ENCODE assay signal across 7 mouse cellular contexts in the genomic region with DNA sequence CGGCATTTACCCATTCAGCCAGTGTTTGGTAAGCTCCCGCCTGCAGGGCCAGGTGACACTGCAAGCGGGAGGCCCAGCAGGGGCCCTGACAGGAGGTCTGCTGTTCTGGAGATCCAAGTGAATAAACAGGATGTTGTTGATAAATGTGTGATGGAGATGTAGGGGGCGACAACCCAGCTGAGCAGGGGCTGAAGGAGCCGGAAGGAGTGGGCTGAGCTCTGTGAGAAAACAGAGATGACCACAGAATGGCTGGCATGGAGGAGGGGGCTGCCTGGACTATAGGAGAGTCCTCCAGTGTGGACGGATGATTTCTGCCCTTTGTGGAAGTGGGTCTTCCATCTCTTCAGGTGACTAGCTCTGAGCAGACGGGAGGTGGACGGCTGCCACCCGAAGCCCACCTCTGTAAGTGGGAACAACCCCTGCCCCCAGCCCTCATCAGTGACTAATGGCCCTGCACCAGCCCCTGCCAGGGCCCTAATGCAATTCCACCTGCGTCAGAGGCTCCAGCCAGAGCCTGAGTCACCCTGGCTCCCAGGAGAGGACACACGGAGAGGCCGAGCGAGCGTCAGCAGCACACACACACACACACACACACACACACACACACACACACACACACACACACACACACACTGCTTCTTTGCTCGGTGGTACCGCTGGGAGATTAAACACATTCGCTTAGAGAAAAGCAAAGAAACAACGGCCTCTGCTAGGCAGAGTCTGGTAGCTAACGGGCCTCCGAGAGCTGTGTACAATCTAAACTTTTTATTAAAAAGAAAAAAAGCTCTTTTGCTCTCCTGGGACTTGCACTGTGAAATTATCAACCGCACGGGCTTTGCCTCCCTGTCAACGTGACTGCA. TPM values are rescaled to one million over a fixed set of nuclear protein-coding genes. Genes with fewer than 3 reads are reported as not detected.
DNase-seq lines count a peak whose midpoint lies in the region; ATAC-seq and TF ChIP-seq lines count a peak whose summit lies in the region.

No protein-coding gene starts in this region.

- 19% methylated on average over 20 of the region's 23 CpGs for WGBS in intestine, postnatal 0 days
- 45% methylated on average over 23 of the region's 23 CpGs for WGBS in liver, postnatal 0 days (ENCODE audit: insufficient replicate concordance)

- H3K4me3 ChIP-seq in intestine, postnatal 0 days (ENCODE audit: low read depth, low read length): no peak overlapping the region
- H3K4me3 ChIP-seq in liver, postnatal 0 days (ENCODE audit: low read depth, low read length): no peak overlapping the region

- peak overlapping the region; percentile 24; the same call in 1 of the 2 replicates for H3K4me2 ChIP-seq in intestine, postnatal 0 days (replicated peaks; ENCODE audit: low read depth)
- no peak overlapping the region for H3K4me2 ChIP-seq in liver, postnatal 0 days (ENCODE audit: low read depth, low read length)

- H3K27me3 ChIP-seq in intestine, postnatal 0 days (replicated peaks; ENCODE audit: control insufficient read depth, insufficient read depth, low read length): no peaks in the 10 kb centered on the region
- no peaks in the 10 kb centered on the region for H3K27me3 ChIP-seq in liver, postnatal 0 days (ENCODE audit: insufficient read depth, low read length)

- TF ChIP-seq CTCF in intestine, postnatal 0 days (IDR thresholded peaks at IDR 0.05; ENCODE audit: low read depth): peak; percentile 34
- no peak for TF ChIP-seq CTCF in liver, postnatal 0 days (IDR thresholded peaks at IDR 0.05; ENCODE audit: low read depth)

- H3K9ac ChIP-seq in intestine, postnatal 0 days (ENCODE audit: low read depth, low read length): no peak overlapping the region
- peak overlapping the region; percentile 26; the same call in 1 of the 2 replicates for H3K9ac ChIP-seq in liver, postnatal 0 days (replicated peaks)

- ATAC-seq in intestine, postnatal 0 days: peak; percentile 79
- peak; percentile 87 for ATAC-seq in liver, postnatal 0 days
- ATAC-seq in granulocyte monocyte progenitor cell, adult 5-6 weeks (replicated peaks; ENCODE audit: poor library complexity, severe bottlenecking): no peak

- no peaks in the 10 kb centered on the region for H3K4me1 ChIP-seq in intestine, postnatal 0 days (replicated peaks; ENCODE audit: control insufficient read depth, insufficient read depth, low read length)
- peaks cover 5% of the 10 kb centered on the region; the same call in 1 of the 2 replicates for H3K4me1 ChIP-seq in liver, postnatal 0 days (ENCODE audit: insufficient read depth)

- H3K9me3 ChIP-seq in intestine, postnatal 0 days (ENCODE audit: control insufficient read depth): no peaks in the 10 kb centered on the region
- H3K9me3 ChIP-seq in liver, postnatal 0 days (ENCODE audit: low read length): no peaks in the 10 kb centered on the region

- TF ChIP-seq EP300 in liver, postnatal 0 days (IDR thresholded peaks at IDR 0.05; ENCODE audit: low read depth): no peak

- H3K36me3 ChIP-seq in intestine, postnatal 0 days (ENCODE audit: control insufficient read depth, insufficient read depth): no peaks in the 10 kb centered on the region
- no peaks in the 10 kb centered on the region for H3K36me3 ChIP-seq in liver, postnatal 0 days (replicated peaks; ENCODE audit: insufficient read depth, low read length)

- peak; percentile 92 to 94 for DNase-seq in adrenal gland, adult (ENCODE audit: inconsistent age in 2 of 2, low spot score in 1 of 2)
- peak; percentile 49 for DNase-seq in embryo, embryonic 10 days (ENCODE audit: low spot score)
- peak; percentile 64 to 72 for DNase-seq in heart, adult 18-20 months
- peak; percentile 52 for DNase-seq in liver, postnatal 0 days
- peak; percentile 24 for DNase-seq in urinary bladder, postnatal 10 days (ENCODE audit: low spot score)

- H3K27ac ChIP-seq in intestine, postnatal 0 days (ENCODE audit: low read depth, low read length): no peak overlapping the region
- H3K27ac ChIP-seq in liver, postnatal 0 days (ENCODE audit: low read depth): no peak overlapping the region

RNA-seq across cellular contexts. Expression of gene Vapb, which starts 52.9 kb away (rescaled TPM):
- total RNA-seq in heart, adult 18-20 months (2021): 100 to 1,000 TPM; 111 to 126 TPM
- polyA plus RNA-seq in intestine, postnatal 0 days (2015; fragmentation: Nextera tagmentation; extraction: Ambion mirVana): 13.5 and 14.9 TPM in 2 replicates
- 4.7 and 7.6 TPM in 2 replicates for polyA plus RNA-seq in liver, postnatal 0 days (2015; fragmentation: Nextera tagmentation; extraction: Ambion mirVana)
- 8.7 and 19.3 TPM in 2 replicates for total RNA-seq in granulocyte monocyte progenitor cell, adult 5-6 weeks (2014; fragmentation: Nextera tagmentation)
- total RNA-seq in granulocyte monocyte progenitor cell, adult 5-6 weeks (2017): 62.4 and 90.0 TPM in 2 replicates

Comparison
In these comparisons a context has a peak if more than half of its experiments do, and no peak if none do; other contexts are left out.
1. DNase-seq: peak in every context shown above with its lines; median percentile 93 in adrenal gland, adult; 68 in heart, adult 18-20 months; 52 in liver, postnatal 0 days; 49 in embryo, embryonic 10 days; 24 in urinary bladder, postnatal 10 days.